Mouse (Mus musculus): ENCODE measurements around the gene Gdf11.

- TF ChIP-seq CTCF (IDR thresholded peaks at IDR 0.05) (no peak), POLR2A (IDR thresholded peaks at IDR 0.05; ENCODE audit: insufficient read depth, low read depth, low read length) (no peak), EP300 (IDR thresholded peaks at IDR 0.05; ENCODE audit: insufficient read depth, low read depth, low read length) (no peak)
Observed at GRCm38 (mm10) chr10:128896807-128897206, 5.3 kb upstream of the Gdf11 start.

Data from heart, adult 2 months (tissue).